Mouse (Mus musculus): ENCODE results near the gene Cct7. TPM values are rescaled to one million over a fixed set of nuclear protein-coding genes. Genes with fewer than 3 reads are reported as not detected.

Cct7 gene
- polyA plus RNA-seq, 1 experiment = 244 TPM

DNA sequence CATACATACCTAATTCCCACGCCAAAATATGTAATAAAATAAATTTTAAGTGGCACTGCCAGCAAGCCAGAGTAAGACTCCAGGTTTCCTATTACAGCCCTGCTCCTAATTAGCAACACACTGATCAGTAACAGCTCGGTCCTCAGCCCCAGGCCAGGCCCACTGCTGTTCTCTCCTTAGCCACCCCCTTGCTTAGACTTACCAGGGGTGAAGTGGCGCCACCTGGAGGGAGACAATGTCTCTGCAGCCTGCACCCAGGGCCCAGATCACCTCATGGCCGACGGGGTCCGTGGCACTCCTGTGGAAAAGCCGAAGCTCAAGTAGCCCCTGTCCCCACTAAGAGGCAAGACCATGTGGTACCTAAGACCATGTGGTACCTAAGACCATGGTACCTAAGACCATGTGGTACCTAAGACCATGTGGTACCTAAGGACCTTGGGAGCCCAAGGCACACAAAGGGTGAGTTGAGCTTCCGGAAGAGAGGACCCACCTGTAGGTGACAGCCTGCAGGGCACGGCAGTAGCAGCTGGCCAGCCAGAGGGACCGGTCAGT, 26.1 kb downstream of the Cct7 start:
- TF ChIP-seq POLR2A (IDR thresholded peaks at IDR 0.05; ENCODE audit: low read depth, low read length) (no peak), CTCF (IDR thresholded peaks at IDR 0.05; ENCODE audit: borderline replicate concordance, insufficient read depth, low read length) (peak; percentile 45; the same call in 1 of the 2 replicates)
- H3K4me1 ChIP-seq (ENCODE audit: control insufficient read depth, insufficient read depth, low read length) = no peaks in the 10 kb centered on the region
- no peak overlapping the region for H3K4me3 ChIP-seq (ENCODE audit: insufficient read depth, low read length)
- no peak overlapping the region for H3K27ac ChIP-seq (ENCODE audit: insufficient read depth, low read length)

DNA sequence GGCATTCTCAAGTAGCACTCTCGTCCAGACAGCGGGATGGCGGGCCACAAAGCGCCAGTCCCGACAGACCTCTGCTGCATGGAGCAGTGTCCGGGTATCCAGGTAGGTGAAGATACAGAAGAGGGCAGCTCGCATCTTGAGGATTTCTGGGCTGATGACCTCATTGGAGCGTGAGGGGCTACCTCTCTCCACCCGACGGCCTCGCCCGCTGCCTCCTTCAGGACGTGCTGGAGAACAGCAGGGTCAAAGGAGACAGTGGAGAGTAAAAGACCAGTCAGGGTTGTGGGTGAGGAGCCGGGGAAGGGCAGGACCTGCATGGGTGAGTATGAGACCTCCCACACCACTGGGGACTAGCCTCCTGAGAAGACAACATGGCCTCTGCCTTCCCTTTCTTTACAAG, 27.1 kb downstream of the Cct7 start:
- H3K4me3 ChIP-seq (ENCODE audit: insufficient read depth, low read length) = no peak overlapping the region
- no peak for TF ChIP-seq POLR2A (IDR thresholded peaks at IDR 0.05; ENCODE audit: low read depth, low read length)
- TF ChIP-seq CTCF (IDR thresholded peaks at IDR 0.05; ENCODE audit: borderline replicate concordance, insufficient read depth, low read length) = no peak
- no peak overlapping the region for H3K27ac ChIP-seq (ENCODE audit: insufficient read depth, low read length)
- H3K4me1 ChIP-seq (ENCODE audit: control insufficient read depth, insufficient read depth, low read length) = no peaks in the 10 kb centered on the region

DNA sequence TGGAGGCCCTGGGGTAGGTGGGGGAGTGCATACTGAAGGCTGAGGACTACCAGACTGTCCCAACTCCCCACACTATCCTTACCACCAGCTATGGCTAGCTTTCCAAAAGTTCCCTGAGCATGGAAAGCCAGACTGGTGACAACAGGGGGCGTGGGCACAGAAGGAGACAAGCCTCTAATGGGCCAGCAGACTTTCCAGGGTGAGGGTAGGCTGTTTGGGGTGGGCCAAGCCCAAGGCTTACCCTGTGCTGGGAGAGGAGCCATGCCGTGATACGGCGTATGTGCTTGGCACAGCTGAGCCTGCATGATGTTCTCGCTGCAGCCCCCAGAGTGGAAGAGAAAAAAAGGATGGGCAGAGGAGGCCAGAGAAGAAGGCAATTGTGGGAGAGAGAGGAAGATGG, 28.7 kb downstream of the Cct7 start:
- Histone ChIP-seq H3K27ac (ENCODE audit: insufficient read depth, low read length) (no peak overlapping the region), H3K4me1 (ENCODE audit: control insufficient read depth, insufficient read depth, low read length) (no peaks in the 10 kb centered on the region), H3K4me3 (ENCODE audit: insufficient read depth, low read length) (no peak overlapping the region)
- TF ChIP-seq POLR2A (IDR thresholded peaks at IDR 0.05; ENCODE audit: low read depth, low read length) (no peak), CTCF (IDR thresholded peaks at IDR 0.05; ENCODE audit: borderline replicate concordance, insufficient read depth, low read length) (no peak)

DNA sequence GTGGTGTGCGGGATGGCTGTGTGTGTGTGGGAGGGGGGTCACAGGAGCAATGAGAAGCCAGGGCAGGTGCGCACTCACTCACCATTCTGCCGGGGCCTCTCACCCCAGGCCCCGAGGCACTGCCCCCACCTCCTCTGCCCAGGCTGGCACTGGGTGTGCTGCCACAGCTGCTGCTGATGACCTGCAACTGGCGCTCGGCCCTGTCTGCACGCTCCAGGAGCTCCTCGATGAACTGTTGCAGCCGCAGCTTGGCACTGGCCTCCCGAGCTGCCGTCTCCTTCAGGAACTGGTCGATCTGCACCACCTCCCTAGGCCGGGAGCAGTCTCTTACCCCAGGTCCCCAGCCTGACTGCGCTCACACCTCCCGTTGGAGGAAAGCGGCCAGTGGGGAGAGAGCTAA, 29.4 kb downstream of the Cct7 start:
- H3K4me1 ChIP-seq (ENCODE audit: control insufficient read depth, insufficient read depth, low read length) = no peaks in the 10 kb centered on the region

DNA sequence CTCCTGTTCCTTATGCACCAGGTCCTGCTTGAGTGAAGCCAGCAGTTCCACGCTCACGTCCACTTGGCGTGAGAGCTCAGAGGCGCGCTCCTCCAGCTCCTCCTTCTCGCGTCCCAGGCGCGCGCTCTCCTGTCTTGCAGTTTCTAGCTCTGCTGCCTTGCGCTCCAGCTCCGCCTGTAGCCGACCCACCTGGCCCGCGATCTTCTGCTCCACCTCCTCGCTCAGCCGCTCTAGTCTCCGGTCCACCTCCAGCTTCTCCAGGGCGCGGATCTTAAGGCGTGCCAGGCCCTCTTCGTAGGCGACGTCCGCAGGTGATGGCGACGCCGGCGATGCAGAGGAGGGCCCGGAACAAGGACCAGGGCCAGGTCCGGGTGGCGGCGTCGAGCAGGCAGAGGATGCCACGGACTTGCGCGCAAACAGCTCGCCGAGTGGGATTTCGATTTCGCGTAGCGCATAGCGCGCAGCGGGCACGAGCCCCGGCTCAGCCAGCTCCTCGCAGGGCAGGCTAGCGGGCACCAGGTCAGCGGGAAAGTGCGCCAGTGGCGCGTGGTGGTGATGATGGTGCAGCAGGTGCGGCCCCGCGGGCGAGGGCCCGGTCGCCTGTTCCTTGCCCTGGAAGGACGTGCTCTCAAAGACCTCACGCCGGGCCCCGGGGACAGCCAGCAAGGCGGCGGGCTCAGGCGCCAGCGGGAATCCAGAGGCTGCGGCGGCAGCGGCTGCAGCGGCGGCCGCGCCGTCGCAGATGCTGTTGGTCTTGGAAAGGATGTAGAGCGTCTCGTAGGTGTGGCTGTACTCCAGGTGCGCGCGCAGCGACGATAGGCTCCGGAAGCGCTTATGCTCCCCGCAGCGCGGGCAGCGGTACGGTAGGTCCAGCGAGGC, 32.8 kb downstream of the Cct7 start:
- TF ChIP-seq CTCF (IDR thresholded peaks at IDR 0.05; ENCODE audit: borderline replicate concordance, insufficient read depth, low read length) (no peak), POLR2A (IDR thresholded peaks at IDR 0.05; ENCODE audit: low read depth, low read length) (no peak)
- no peak overlapping the region for H3K4me3 ChIP-seq (ENCODE audit: insufficient read depth, low read length)
- no peak overlapping the region for H3K27ac ChIP-seq (ENCODE audit: insufficient read depth, low read length)

More for the DNA sequence above, 29.4 kb downstream of the Cct7 start:
- no peak overlapping the region for H3K4me3 ChIP-seq (ENCODE audit: insufficient read depth, low read length)
- TF ChIP-seq CTCF (IDR thresholded peaks at IDR 0.05; ENCODE audit: borderline replicate concordance, insufficient read depth, low read length) (no peak), POLR2A (IDR thresholded peaks at IDR 0.05; ENCODE audit: low read depth, low read length) (no peak)
- no peak overlapping the region for H3K27ac ChIP-seq (ENCODE audit: insufficient read depth, low read length)

DNA sequence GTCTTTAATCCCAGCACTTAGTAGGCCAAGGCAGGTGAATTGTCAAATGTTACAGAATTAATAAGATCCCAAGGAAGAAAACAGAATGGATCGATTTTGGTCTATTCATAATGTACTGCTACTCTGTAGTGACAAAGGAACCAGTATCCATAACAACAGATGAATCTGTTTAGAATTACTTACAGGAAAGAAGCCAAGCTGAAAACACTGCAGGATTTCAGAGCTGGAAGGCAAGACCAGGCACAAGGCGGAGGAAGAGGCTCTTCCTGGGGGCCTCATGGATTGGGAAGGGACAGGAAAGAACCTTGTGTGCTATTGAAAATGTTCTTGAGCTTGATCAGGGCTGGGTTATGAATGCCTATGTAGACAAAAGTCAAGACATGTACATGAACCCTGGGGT, 34.4 kb downstream of the Cct7 start:
- TF ChIP-seq CTCF (IDR thresholded peaks at IDR 0.05; ENCODE audit: borderline replicate concordance, insufficient read depth, low read length) (no peak), POLR2A (IDR thresholded peaks at IDR 0.05; ENCODE audit: low read depth, low read length) (no peak)
- no peak overlapping the region for H3K4me3 ChIP-seq (ENCODE audit: insufficient read depth, low read length)

More for the DNA sequence above, 32.8 kb downstream of the Cct7 start:
- no peaks in the 10 kb centered on the region for H3K4me1 ChIP-seq (ENCODE audit: control insufficient read depth, insufficient read depth, low read length)

DNA sequence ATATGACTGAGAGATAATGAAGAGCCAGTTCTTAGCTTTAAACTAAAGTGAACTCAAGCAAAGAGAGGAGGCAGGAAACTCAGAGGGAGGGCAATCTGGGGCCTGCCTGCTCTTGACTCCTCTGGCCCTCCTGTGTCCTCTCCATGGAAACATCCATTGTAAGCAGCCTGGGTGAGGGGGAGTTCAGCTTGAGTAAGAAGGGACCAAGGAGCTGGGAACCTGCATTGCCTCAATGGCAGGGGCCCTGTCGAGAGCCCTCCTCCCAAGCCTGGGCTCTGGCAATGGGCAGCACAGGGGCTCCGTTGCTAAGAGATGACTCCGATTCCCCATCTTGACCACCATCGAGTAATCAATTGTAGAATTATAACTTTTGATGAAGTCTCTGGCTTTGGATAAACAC, 37.2 kb downstream of the Cct7 start:
- TF ChIP-seq POLR2A (IDR thresholded peaks at IDR 0.05; ENCODE audit: low read depth, low read length) (no peak), CTCF (IDR thresholded peaks at IDR 0.05; ENCODE audit: borderline replicate concordance, insufficient read depth, low read length) (no peak)
- no peak overlapping the region for H3K4me3 ChIP-seq (ENCODE audit: insufficient read depth, low read length)

More for the DNA sequence above, 34.4 kb downstream of the Cct7 start:
- Histone ChIP-seq H3K4me1 (ENCODE audit: control insufficient read depth, insufficient read depth, low read length) (no peaks in the 10 kb centered on the region; the same call in 1 of the 2 replicates), H3K27ac (ENCODE audit: insufficient read depth, low read length) (no peak overlapping the region)

DNA sequence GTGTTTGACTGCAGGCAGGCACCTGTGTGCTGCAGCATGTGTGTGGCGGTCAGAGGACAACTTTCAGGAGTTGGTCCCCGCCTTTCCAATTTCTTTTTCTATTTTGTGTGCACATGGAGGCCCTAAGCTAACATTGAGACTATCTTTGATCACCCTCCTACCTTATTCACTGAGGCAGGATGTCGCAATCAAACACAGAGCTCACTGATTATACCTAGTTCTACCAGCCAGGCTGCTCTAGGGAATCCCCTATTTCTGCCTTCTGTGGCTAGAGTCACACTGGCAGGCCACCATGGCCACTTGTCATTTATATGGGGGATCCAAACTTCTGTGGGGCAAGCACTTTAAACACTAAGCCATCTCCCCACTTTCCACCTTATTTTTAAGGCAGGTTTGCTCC, 38.4 kb downstream of the Cct7 start:
- no peaks in the 10 kb centered on the region; the same call in 1 of the 2 replicates for H3K4me1 ChIP-seq (ENCODE audit: control insufficient read depth, insufficient read depth, low read length)
- TF ChIP-seq CTCF (IDR thresholded peaks at IDR 0.05; ENCODE audit: borderline replicate concordance, insufficient read depth, low read length) (no peak), POLR2A (IDR thresholded peaks at IDR 0.05; ENCODE audit: low read depth, low read length) (no peak)
- H3K27ac ChIP-seq (ENCODE audit: insufficient read depth, low read length) = no peak overlapping the region
- H3K4me3 ChIP-seq (ENCODE audit: insufficient read depth, low read length) = no peak overlapping the region

More for the DNA sequence above, 37.2 kb downstream of the Cct7 start:
- Histone ChIP-seq H3K4me1 (ENCODE audit: control insufficient read depth, insufficient read depth, low read length) (no peaks in the 10 kb centered on the region; the same call in 1 of the 2 replicates), H3K27ac (ENCODE audit: insufficient read depth, low read length) (no peak overlapping the region)

DNA sequence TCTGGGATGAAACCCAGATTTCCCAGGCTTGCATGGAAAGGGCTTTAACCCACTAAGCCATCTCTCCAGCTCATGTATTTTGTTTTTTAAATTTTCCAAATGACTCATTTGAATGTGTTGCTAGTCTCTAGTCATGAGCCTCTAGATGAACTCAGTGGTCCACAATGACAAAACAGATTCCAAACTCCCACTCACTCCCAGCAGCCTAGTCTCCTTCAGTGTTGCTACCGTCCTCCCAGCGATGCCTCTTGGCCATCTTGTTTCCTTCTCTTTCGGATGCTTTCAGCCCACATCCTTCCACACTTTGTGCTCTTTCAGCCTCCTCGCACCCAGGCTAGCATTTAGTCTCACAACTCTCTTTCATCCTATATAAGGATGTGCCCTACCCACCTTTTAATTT, 38.9 kb downstream of the Cct7 start:
- Histone ChIP-seq H3K4me3 (ENCODE audit: insufficient read depth, low read length) (no peak overlapping the region), H3K27ac (ENCODE audit: insufficient read depth, low read length) (no peak overlapping the region), H3K4me1 (ENCODE audit: control insufficient read depth, insufficient read depth, low read length) (no peaks in the 10 kb centered on the region; the same call in 1 of the 2 replicates)
- no peak for TF ChIP-seq CTCF (IDR thresholded peaks at IDR 0.05; ENCODE audit: borderline replicate concordance, insufficient read depth, low read length)
- no peak for TF ChIP-seq POLR2A (IDR thresholded peaks at IDR 0.05; ENCODE audit: low read depth, low read length)

DNA sequence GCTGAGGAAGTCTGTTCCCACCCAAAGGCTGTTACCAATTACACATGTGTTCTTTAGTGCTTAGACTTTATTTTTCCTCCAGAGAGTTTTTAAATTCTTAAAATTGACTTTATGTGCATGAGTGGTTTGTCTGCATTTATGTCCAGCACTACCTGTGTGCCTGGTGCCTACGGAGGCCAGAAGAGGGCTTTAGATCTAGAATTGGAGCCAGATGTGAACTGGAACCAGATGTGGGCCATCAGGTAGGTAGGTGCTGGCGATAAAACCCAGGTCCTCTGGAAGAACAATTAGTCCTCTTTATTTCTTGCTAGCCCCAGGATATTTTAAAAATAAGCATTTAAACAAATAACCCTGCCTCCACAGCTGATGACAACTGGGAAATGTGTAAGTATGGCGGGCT, 40.3 kb downstream of the Cct7 start:
- Histone ChIP-seq H3K27ac (ENCODE audit: insufficient read depth, low read length) (no peak overlapping the region), H3K4me1 (ENCODE audit: control insufficient read depth, insufficient read depth, low read length) (no peaks in the 10 kb centered on the region; the same call in 1 of the 2 replicates), H3K4me3 (ENCODE audit: insufficient read depth, low read length) (no peak overlapping the region)
- no peak for TF ChIP-seq CTCF (IDR thresholded peaks at IDR 0.05; ENCODE audit: borderline replicate concordance, insufficient read depth, low read length)
- no peak for TF ChIP-seq POLR2A (IDR thresholded peaks at IDR 0.05; ENCODE audit: low read depth, low read length)
